Mouse (Mus musculus) bone marrow macrophage, adult 2 months (primary cell): ENCODE measurements at regions not wholly inside any gene's neighbourhood (a gene's known extent, or its start where the extent isn't known, plus 50 kb on each side); places are given as distances from the start of the nearest gene placed in this dataset.

ENCODE experiments used
- CTCF ChIP-seq: IDR thresholded peaks from 2 replicates; pipeline ENCODE4 v1.5.1; 2012; ENCODE audit warnings: low read depth, mild to moderate bottlenecking, low read length, moderate library complexity
- POLR2A ChIP-seq: IDR thresholded peaks from 2 replicates; pipeline ENCODE4 v1.6.1; 2012; ENCODE audit warnings: mild to moderate bottlenecking, low read depth, low read length, borderline replicate concordance

DNA sequence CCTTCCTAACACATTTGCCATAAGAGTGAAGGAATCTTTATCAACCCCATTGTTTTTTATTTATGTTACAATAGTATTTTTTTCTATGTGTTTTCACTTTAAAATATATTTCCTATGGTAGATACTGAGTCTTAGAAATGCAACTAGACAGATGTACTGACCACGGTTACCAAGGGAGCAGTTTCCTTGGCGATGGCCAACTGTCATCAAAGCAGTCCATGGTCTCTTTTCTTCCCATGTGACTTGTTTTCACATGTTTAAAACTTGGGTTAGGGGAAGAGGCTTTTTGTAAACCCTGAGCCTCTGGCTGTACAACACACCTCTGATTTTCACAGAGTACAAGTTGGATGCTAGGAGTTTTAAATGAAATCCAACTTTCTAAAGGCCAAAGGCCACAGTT is 411.9 kb upstream of the Gm765 start:
- TF ChIP-seq CTCF (no peak), POLR2A (no peak)
